Mouse (Mus musculus): ENCODE data around the gene Rnaseh2a.

DNA sequence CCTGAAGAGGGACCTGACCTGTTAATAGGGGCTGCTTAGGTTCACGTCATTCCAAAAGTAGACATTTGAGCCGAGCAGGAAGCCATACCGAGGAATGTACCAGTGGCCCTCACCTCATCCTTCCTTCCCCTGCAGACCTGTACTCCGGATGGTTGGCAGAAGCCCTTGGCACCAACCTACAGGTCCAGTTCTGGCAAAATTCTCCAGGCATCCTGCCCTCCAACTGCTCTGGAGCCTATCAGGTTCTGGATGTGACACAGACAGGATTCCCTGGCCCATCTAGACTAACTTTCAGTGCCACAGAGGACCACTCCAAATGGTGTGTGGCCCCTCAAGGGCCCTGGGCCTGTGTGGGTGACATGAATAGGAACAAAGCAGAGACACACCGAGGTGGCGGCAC is 59.0 kb downstream of the Rnaseh2a start:
- no peak for TF ChIP-seq CTCF (IDR thresholded peaks at IDR 0.05; ENCODE audit: low read depth)
- no peak for TF ChIP-seq EP300 (IDR thresholded peaks at IDR 0.05; ENCODE audit: low read depth)

All from liver, postnatal 0 days (tissue).